Mouse (Mus musculus) cerebellum, adult (tissue): ENCODE measurements around the gene Cap1.

Source experiments
- ATAC-seq: cut with Nextera tagmentation; 2 replicates; pipeline ENCODE4 v1.9.2; 2017; ENCODE audit warnings: mild to moderate bottlenecking, moderate library complexity, mixed read lengths; ENCODE audit not compliant: insufficient number of reproducible peaks, low FRiP score, low TSS enrichment

The Cap1 gene

GRCm38 (mm10) chr4:122890881-122891481, 5.1 kb upstream of the Cap1 start:
- peak; percentile 86 for ATAC-seq

GRCm38 (mm10) chr4:122887336-122887735, 1.5 kb upstream of the Cap1 start:
- ATAC-seq = no peak

- ATAC-seq = no peak; the same call in 1 of the 2 replicates
Measured at GRCm38 (mm10) chr4:122886579-122887254, 861 bp upstream of the Cap1 start.

GRCm38 (mm10) chr4:122884481-122885340, 1.1 kb downstream of the Cap1 start:
- ATAC-seq = no peak

- ATAC-seq = no peak
Measured at GRCm38 (mm10) chr4:122884051-122884450, 1.8 kb downstream of the Cap1 start.

GRCm38 (mm10) chr4:122883294-122883693, 2.6 kb downstream of the Cap1 start:
- ATAC-seq = no peak

GRCm38 (mm10) chr4:122882544-122882943, 3.3 kb downstream of the Cap1 start:
- no peak for ATAC-seq

- ATAC-seq = no peak
Measured at GRCm38 (mm10) chr4:122878333-122879070, 7.4 kb downstream of the Cap1 start.

- no peak for ATAC-seq
Measured at GRCm38 (mm10) chr4:122873512-122873911, 12.3 kb downstream of the Cap1 start.

GRCm38 (mm10) chr4:122873003-122873402, 12.9 kb downstream of the Cap1 start:
- no peak for ATAC-seq

GRCm38 (mm10) chr4:122871989-122872388, 13.9 kb downstream of the Cap1 start:
- no peak for ATAC-seq

GRCm38 (mm10) chr4:122871269-122871668, 14.6 kb downstream of the Cap1 start:
- ATAC-seq = no peak

- ATAC-seq = no peak
Measured at GRCm38 (mm10) chr4:122870741-122871140, 15.1 kb downstream of the Cap1 start.

- ATAC-seq = no peak
Measured at GRCm38 (mm10) chr4:122870027-122870426, 15.8 kb downstream of the Cap1 start.

- no peak for ATAC-seq
Measured at GRCm38 (mm10) chr4:122868041-122868440, 17.8 kb downstream of the Cap1 start.

GRCm38 (mm10) chr4:122861836-122862235, 24.0 kb downstream of the Cap1 start:
- ATAC-seq = 0 out of 2 replicates have a peak, but pooled peaks have one; percentile 36

- ATAC-seq = no peak
Measured at GRCm38 (mm10) chr4:122859096-122859674, 26.7 kb downstream of the Cap1 start.

- ATAC-seq = no peak
Measured at GRCm38 (mm10) chr4:122857909-122858308, 27.9 kb downstream of the Cap1 start.

GRCm38 (mm10) chr4:122854770-122855169, 31.1 kb downstream of the Cap1 start:
- no peak for ATAC-seq

GRCm38 (mm10) chr4:122853691-122854090, 32.2 kb downstream of the Cap1 start:
- ATAC-seq = no peak
